Mouse (Mus musculus): ENCODE measurements at regions not wholly inside any gene's neighbourhood (a gene's known extent, or its start where the extent isn't known, plus 50 kb on each side); places are given as distances from the start of the nearest gene placed in this dataset.
A peak's percentile ranks its signal among the peaks of the same experiment; 100 is the strongest.

- DNase-seq, result peak; percentile 95
These were observed 304.9 kb upstream of the Negr1 start for GRCm38 (mm10) chr3:156256719-156257118.

GRCm38 (mm10) chr3:156264654-156265053 is 296.9 kb upstream of the Negr1 start:
- DNase-seq, result no peak

- DNase-seq, result no peak
These were observed 293.9 kb upstream of the Negr1 start for GRCm38 (mm10) chr3:156267727-156268126.

- no peak for DNase-seq
These were observed 261.4 kb upstream of the Negr1 start for GRCm38 (mm10) chr3:156299984-156300770.

- no peak for DNase-seq
These were observed 260.3 kb upstream of the Negr1 start for GRCm38 (mm10) chr3:156301302-156301701.

- no peak for DNase-seq
These were observed 259.8 kb upstream of the Negr1 start for GRCm38 (mm10) chr3:156301745-156302144.

GRCm38 (mm10) chr3:156304174-156304573 is 257.4 kb upstream of the Negr1 start:
- no peak for DNase-seq

- peak; percentile 70 for DNase-seq
These were observed 256.5 kb upstream of the Negr1 start for GRCm38 (mm10) chr3:156305064-156305463.

- DNase-seq, result no peak
These were observed 226.4 kb upstream of the Negr1 start for GRCm38 (mm10) chr3:156335033-156335793.

- no peak for DNase-seq
These were observed 220.1 kb upstream of the Negr1 start for GRCm38 (mm10) chr3:156341484-156341883.

- DNase-seq, result no peak
These were observed 209.9 kb upstream of the Negr1 start for GRCm38 (mm10) chr3:156351727-156352126.

- DNase-seq, result no peak
These were observed 208.2 kb upstream of the Negr1 start for GRCm38 (mm10) chr3:156353430-156353829.

- no peak for DNase-seq
These were observed 207.6 kb upstream of the Negr1 start for GRCm38 (mm10) chr3:156353841-156354473.

- DNase-seq, result no peak
These were observed 192.8 kb upstream of the Negr1 start for GRCm38 (mm10) chr3:156368669-156369343.

GRCm38 (mm10) chr3:156376717-156377116 is 184.9 kb upstream of the Negr1 start:
- no peak for DNase-seq

- no peak for DNase-seq
These were observed 178.7 kb upstream of the Negr1 start for GRCm38 (mm10) chr3:156382919-156383318.

- no peak for DNase-seq
These were observed 155.5 kb upstream of the Negr1 start for GRCm38 (mm10) chr3:156406136-156406535.

- no peak for DNase-seq
These were observed 154.5 kb upstream of the Negr1 start for GRCm38 (mm10) chr3:156407112-156407511.

- no peak for DNase-seq
These were observed 151.5 kb upstream of the Negr1 start for GRCm38 (mm10) chr3:156410126-156410525.

- no peak for DNase-seq
These were observed 148.8 kb upstream of the Negr1 start for GRCm38 (mm10) chr3:156412757-156413156.

- no peak for DNase-seq
These were observed 146.9 kb upstream of the Negr1 start for GRCm38 (mm10) chr3:156414431-156415427.

- DNase-seq, result no peak
These were observed 143.5 kb upstream of the Negr1 start for GRCm38 (mm10) chr3:156418124-156418523.
